Mouse (Mus musculus) bone marrow, adult 2 months (tissue): Measurements from ENCODE around the gene Ppp1r2.

Experiments used
- CTCF ChIP-seq: fragments of 200-500 bp; IDR thresholded peaks from 2 replicates; pipeline ENCODE4 v1.5.1; 2011; ENCODE audit warnings: low read length, control low read depth; ENCODE audit not compliant: control insufficient read depth, insufficient read depth
- POLR2A ChIP-seq: fragments of 200-500 bp; IDR thresholded peaks from 2 replicates; pipeline ENCODE4 v1.6.1; 2011; ENCODE audit warnings: low read depth, mild to moderate bottlenecking, control low read depth, low read length, borderline replicate concordance; ENCODE audit not compliant: control insufficient read depth

DNA sequence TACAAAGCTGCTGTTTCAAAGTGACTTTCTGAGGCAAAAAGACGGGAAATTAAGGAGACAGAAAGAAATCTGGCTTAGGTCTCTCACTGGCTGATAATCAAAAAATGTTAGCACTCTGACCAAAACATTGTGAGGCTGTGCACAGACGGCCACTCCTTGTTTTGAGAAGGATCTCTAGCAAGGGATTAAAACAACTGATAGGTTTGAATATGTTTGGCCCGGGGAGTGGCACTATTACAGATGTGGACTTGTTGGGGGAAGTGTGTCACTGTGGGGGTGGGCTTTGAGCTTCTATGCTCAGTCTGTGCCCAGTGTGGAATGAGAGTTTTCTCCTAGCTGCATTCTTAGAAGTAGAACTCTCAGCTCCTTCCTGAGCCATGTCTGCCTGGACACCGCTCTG, 44.2 kb upstream of the Ppp1r2 start:
- TF ChIP-seq CTCF (no peak), POLR2A (no peak)
